Mouse (Mus musculus): ENCODE results near the gene Ccl19.
"Not testable (repeated sequence)": the region's sequence is repeated elsewhere in the genome, so short reads cannot be mapped to it uniquely, and the experiment has no call there.

Gene Ccl19

DNA sequence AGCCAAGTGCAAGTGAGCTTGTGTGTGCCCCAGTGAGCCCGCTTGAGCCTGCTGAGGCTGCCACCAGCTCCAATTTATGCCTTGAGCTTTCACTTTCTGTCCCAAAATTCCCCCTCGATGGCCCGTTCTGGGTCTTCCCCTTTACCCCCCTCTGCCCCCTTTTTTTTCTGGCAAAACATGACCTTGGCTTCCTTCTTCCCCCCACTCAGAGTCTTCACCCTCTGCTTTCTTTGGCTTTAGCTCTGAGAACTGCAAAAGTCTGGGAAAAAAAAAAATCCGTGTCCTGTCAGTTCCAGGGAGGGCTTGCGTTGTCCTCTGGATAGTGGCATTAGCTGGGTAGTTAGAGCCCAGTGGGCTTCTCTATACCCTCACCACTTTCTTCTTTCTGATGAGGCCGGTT, at the start of gene Ccl19:
Ccl19 (minus strand) TSS at position 101 of the 400 bp plus-strand sequence.
- DNase-seq (ENCODE audit: low read depth, low spot score) = not testable (repeated sequence)

DNA sequence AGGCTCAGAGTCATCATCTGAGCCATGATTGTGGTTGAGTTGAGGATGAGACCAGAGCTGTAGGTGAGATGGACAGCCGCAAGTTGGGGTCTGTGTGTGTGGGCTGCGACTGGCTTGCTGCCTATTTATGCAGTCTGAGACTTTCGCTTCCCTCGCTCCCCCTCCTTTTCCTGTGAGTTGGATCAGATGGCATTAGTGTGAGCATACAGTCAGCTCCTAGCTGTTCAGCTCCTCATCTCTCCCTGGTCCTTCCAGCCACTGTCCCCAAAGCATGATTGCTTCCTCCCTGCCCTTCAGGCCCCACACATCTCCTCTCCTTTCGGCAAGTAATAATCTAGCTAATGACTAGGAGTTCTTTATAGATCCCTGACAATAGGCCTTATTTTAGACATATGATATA, 17.5 kb upstream of the Ccl19 start, which contains the start of gene Ccl21a:
Ccl21a (minus strand) TSS at position 101 of the 400 bp plus-strand sequence.
- DNase-seq (ENCODE audit: low read depth, low spot score) = not testable (repeated sequence)

DNA sequence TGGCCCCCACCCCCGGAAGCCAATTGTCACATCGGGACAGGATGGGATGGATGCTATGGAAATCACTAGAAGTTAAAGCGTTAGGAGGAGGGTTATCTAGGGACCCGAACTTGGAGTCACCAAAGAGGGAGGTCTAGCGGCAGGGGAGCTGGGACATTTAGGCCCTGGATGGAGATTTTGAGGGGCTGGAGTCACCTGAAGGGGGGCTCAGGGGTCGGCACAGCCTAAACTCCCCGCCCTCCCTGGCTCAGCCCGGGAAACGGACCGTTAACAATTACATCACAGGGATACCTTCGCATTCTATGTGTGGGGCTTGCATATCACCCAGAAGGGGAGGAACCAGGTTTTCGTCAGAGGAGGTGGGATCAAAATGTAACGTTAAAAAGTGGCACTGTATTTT, 21.1 kb downstream of the Ccl19 start, which contains the start of gene 4930578G10Rik:
4930578G10Rik (plus strand) TSS at position 301 of the 400 bp plus-strand sequence.
- DNase-seq (ENCODE audit: low read depth, low spot score) = not testable (repeated sequence)
